In genomic region chr15:82374437-82374836, GRCm38 (mm10) we compare ENCODE assay signal across 26 mouse cellular contexts. TPM values are rescaled to one million over a fixed set of nuclear protein-coding genes. Genes with fewer than 3 reads are reported as not detected.
"Had no signal": no experiment of that assay in that cellular context is flagged by ENCODE, and none has a peak within 500 bp of the region (broad histone marks: within the 10 kb centered on the region; RNA-seq: fewer than 3 reads in every experiment).

No protein-coding gene starts in this region.

- H3K9me3 ChIP-seq: midbrain, embryonic 10.5 days; midbrain, embryonic 13.5 days; neural tube, embryonic 13.5 days; neural tube, embryonic 15.5 days had no signal

- H3K4me3 ChIP-seq: midbrain, embryonic 10.5 days; midbrain, embryonic 13.5 days; myocyte; neural tube, embryonic 13.5 days; neural tube, embryonic 15.5 days had no signal

- H3K9ac ChIP-seq: lung, embryonic 14.5 days; midbrain, embryonic 13.5 days; neural tube, embryonic 13.5 days; neural tube, embryonic 15.5 days had no signal

- DNase-seq: lung, adult 18-20 months; lung, embryonic 14.5 days; lung, postnatal 10 days; lung, postnatal 4 days; retina, postnatal 1 day; right cerebral cortex, adult 18-20 months; right cerebral cortex, postnatal 25 days; right cerebral cortex, postnatal 4 days; spleen, adult 18-20 months; thymus, adult 18-20 months; thymus, postnatal 14 days; thymus, postnatal 36 days had no signal

- H3K27ac ChIP-seq: midbrain, embryonic 10.5 days; midbrain, embryonic 13.5 days; neural tube, embryonic 13.5 days; neural tube, embryonic 15.5 days had no signal

- ATAC-seq: midbrain, embryonic 13.5 days; midbrain, embryonic 16.5 days had no signal

- H3K36me3 ChIP-seq: midbrain, embryonic 10.5 days; midbrain, embryonic 13.5 days; neural tube, embryonic 13.5 days; neural tube, embryonic 15.5 days had no signal

- H3K4me2 ChIP-seq: lung, embryonic 14.5 days; midbrain, embryonic 13.5 days; neural tube, embryonic 13.5 days; neural tube, embryonic 15.5 days had no signal

- H3K27me3 ChIP-seq: midbrain, embryonic 13.5 days; neural tube, embryonic 13.5 days; neural tube, embryonic 15.5 days had no signal

RNA-seq across cellular contexts. Expression of gene Cyp2d22, which starts 5.6 kb away (rescaled TPM):
- total RNA-seq: megakaryocyte-erythroid progenitor cell, adult 5-6 weeks had no signal

RNA-seq across cellular contexts. Expression of gene Cyp2d11, which starts 19.4 kb away (rescaled TPM):
- total RNA-seq: megakaryocyte, adult 5-6 weeks; megakaryocyte-erythroid progenitor cell, adult 5-6 weeks had no signal
- polyA plus RNA-seq: lung, embryonic 14.5 days; lung, embryonic 16.5 days; midbrain, embryonic 10.5 days; midbrain, embryonic 13.5 days; midbrain, embryonic 16.5 days; myocyte; neural tube, embryonic 11.5 days; neural tube, embryonic 13.5 days; neural tube, embryonic 15.5 days; small intestine, adult 2 months; stomach, embryonic 14.5 days; stomach, embryonic 16.5 days; thymus, postnatal 0 days had no signal

RNA-seq across cellular contexts. Expression of gene Cyp2d10, which starts 32.6 kb away (rescaled TPM):
- total RNA-seq: megakaryocyte, adult 5-6 weeks; megakaryocyte-erythroid progenitor cell, adult 5-6 weeks had no signal
- polyA plus RNA-seq: lung, embryonic 14.5 days; midbrain, embryonic 10.5 days; midbrain, embryonic 13.5 days; midbrain, embryonic 16.5 days; myocyte; neural tube, embryonic 11.5 days; neural tube, embryonic 13.5 days; neural tube, embryonic 15.5 days; stomach, embryonic 14.5 days; thymus, postnatal 0 days had no signal
